Mouse (Mus musculus) stomach, embryonic 16.5 days (tissue): ENCODE measurements around the gene Fap. TPM values are rescaled to one million over a fixed set of nuclear protein-coding genes. Genes with fewer than 3 reads are reported as not detected.
A peak's percentile ranks its signal among the peaks of the same experiment; 100 is the strongest.

Source experiments
- ATAC-seq: fragments of 200-750 bp; cut with Nextera tagmentation; 2 replicates; pipeline ENCODE4 v1.8.0; 2017; ENCODE audit warnings: moderate number of reproducible peaks, moderate TSS enrichment; ENCODE audit not compliant: insufficient read depth, low FRiP score
- H3K27ac ChIP-seq: fragments of 300-500 bp; sonication (generic); 2 replicates; pipeline ENCODE4 v1.5.1; 2014; ENCODE audit warnings: low read length
- H3K27me3 ChIP-seq: fragments of 300-500 bp; sonication (generic); 2 replicates; pipeline ENCODE4 v1.6.1; 2014; ENCODE audit warnings: low read length, control low read depth, mixed read lengths; ENCODE audit not compliant: control insufficient read depth, insufficient read depth
- H3K36me3 ChIP-seq: fragments of 300-500 bp; sonication (generic); 2 replicates; pipeline ENCODE4 v1.6.1; 2014; ENCODE audit warnings: low read length; ENCODE audit not compliant: control insufficient read depth, insufficient read depth
- H3K4me1 ChIP-seq: fragments of 300-500 bp; sonication (generic); 2 replicates; pipeline ENCODE4 v1.6.1; 2014; ENCODE audit warnings: low read length, control low read depth, mixed read lengths; ENCODE audit not compliant: control insufficient read depth, insufficient read depth
- H3K4me2 ChIP-seq: fragments of 300-500 bp; sonication (generic); 2 replicates; pipeline ENCODE4 v1.6.1; 2014; ENCODE audit warnings: low read depth, low read length, mixed read lengths
- H3K4me3 ChIP-seq: fragments of 300-500 bp; sonication (generic); replicated peaks from 2 replicates; pipeline ENCODE4 v1.5.1; 2014; ENCODE audit warnings: mild to moderate bottlenecking, low read length
- H3K9ac ChIP-seq: fragments of 300-500 bp; sonication (generic); 2 replicates; pipeline ENCODE4 v1.6.1; 2014; ENCODE audit warnings: low read length
- H3K9me3 ChIP-seq: fragments of 300-500 bp; sonication (generic); replicated peaks from 2 replicates; pipeline ENCODE4 v1.6.1; 2016; ENCODE audit warnings: low read length, control low read depth; ENCODE audit not compliant: control insufficient read depth
- WGBS: fragments of 180-500 bp; shearing (Covaris S2); extraction: QIAGEN DNeasy Blood & Tissue Kit; methylation state at CpG from one replicate; pipeline ENCODE4 v1.1.7; 2014; 5-methylcytosine and 5-hydroxymethylcytosine counted together
- polyA plus RNA-seq: library from polyadenylated mRNA; unstranded; fragments of >200 nt; fragmentation: Nextera tagmentation; extraction: Ambion mirVana; gene quantifications from 2 replicates; pipeline ENCODE4 v1.2.1, GENCODE M21; 2015

Fap gene
- polyA plus RNA-seq, 1 experiment from 2014 or later: 18.4 TPM

GRCm38 (mm10) chr2:62589333-62589732 lies 15.5 kb upstream of the Fap start:
- Histone ChIP-seq H3K4me1 (no peaks in the 10 kb centered on the region), H3K9ac (no peak overlapping the region), H3K4me2 (no peak overlapping the region), H3K36me3 (no peaks in the 10 kb centered on the region), H3K27ac (no peak overlapping the region), H3K4me3 (no peak overlapping the region), H3K9me3 (no peaks in the 10 kb centered on the region), H3K27me3 (no peaks in the 10 kb centered on the region)
- 35% methylated on average over 4 of the region's 4 CpGs for WGBS
- ATAC-seq: no peak

DNA sequence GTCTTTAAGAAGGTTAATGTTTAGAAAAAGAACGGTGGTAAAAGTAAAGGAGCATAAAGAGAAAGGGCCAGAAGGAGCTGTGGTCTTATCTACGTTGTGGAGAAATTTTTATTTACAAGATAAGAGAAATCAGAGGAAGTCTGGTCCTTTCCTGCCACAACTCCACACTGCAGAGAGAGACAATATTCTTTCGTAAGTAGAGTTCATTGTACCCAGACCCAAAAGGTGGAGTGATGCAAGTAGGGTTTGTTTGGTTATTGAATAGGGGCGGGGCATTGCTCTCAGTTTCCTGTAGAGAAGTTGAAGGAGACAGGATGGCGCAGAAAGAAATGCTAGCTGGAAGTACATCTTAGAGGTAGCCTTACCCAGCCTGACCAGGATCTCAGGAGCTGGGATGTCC lies 11.9 kb upstream of the Fap start:
- no peaks in the 10 kb centered on the region for H3K4me1 ChIP-seq
- no peak overlapping the region for H3K27ac ChIP-seq
- no peaks in the 10 kb centered on the region for H3K9me3 ChIP-seq
- H3K4me3 ChIP-seq: no peak overlapping the region
- no peaks in the 10 kb centered on the region for H3K36me3 ChIP-seq
- H3K9ac ChIP-seq: no peak overlapping the region
- 67% methylated on average over 5 of the region's 5 CpGs for WGBS
- H3K27me3 ChIP-seq: no peaks in the 10 kb centered on the region
- no peak; the same call in 1 of the 2 replicates for ATAC-seq
- H3K4me2 ChIP-seq: no peak overlapping the region

GRCm38 (mm10) chr2:62574962-62575361 lies 1.1 kb upstream of the Fap start:
- Histone ChIP-seq H3K27ac (no peak overlapping the region), H3K9ac (no peak overlapping the region), H3K4me3 (no peak overlapping the region), H3K36me3 (no peaks in the 10 kb centered on the region), H3K4me2 (no peak overlapping the region), H3K9me3 (no peaks in the 10 kb centered on the region), H3K4me1 (no peaks in the 10 kb centered on the region), H3K27me3 (no peaks in the 10 kb centered on the region)
- 74% methylated on average over 3 of the region's 3 CpGs for WGBS
- no peak for ATAC-seq

- no peak overlapping the region for H3K9ac ChIP-seq
- no peaks in the 10 kb centered on the region for H3K9me3 ChIP-seq
- ATAC-seq: no peak
- H3K4me3 ChIP-seq: no peak overlapping the region
- WGBS: 44% methylated on average over 7 of the region's 7 CpGs
- H3K36me3 ChIP-seq: no peaks in the 10 kb centered on the region
- H3K4me1 ChIP-seq: no peaks in the 10 kb centered on the region
- peak overlapping the region; percentile 57 for H3K27ac ChIP-seq
- H3K27me3 ChIP-seq: no peaks in the 10 kb centered on the region
- H3K4me2 ChIP-seq: peak overlapping the region; percentile 38
Measured at GRCm38 (mm10) chr2:62574250-62574649, 375 bp upstream of the Fap start.

DNA sequence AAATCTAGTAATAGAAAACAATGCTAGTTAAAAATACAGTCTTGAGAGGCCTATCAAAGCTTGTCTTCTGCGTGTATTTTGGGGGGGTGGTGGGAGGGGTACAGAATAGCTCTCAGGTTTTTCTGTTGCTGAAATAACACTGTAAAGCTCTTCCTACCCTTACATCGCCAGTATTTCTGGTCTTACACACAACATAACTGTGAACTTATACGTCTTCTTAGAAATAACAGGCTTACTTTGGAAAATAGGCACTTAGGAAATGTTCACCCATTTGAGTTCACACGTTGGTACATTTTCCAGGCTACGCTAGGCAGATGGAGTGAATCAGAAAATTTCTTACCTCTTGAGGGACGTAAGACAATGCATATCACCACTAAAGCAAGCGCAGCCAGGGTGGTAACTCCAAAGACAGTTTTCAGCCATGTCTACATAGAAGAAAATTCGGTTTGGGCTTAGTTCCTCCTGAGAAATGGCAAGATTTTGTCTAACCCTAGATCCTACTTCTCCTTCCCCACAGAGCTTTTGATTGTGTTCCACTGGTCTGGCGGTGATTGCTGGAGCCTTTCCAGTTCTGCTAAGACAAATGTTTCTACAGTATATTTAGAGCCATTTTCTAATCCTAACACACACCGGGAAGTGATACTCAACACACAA lies 649 bp downstream of the Fap start:
- no peaks in the 10 kb centered on the region for H3K36me3 ChIP-seq
- peak overlapping the region; percentile 57 for H3K27ac ChIP-seq
- H3K4me3 ChIP-seq: peak overlapping the region; percentile 39
- H3K4me2 ChIP-seq: peak overlapping the region; percentile 38
- ATAC-seq: no peak; the same call in 1 of the 2 replicates
- 54% methylated on average over 10 of the region's 10 CpGs for WGBS
- no peaks in the 10 kb centered on the region for H3K27me3 ChIP-seq
- peak overlapping the region; percentile 45 for H3K9ac ChIP-seq
- H3K9me3 ChIP-seq: no peaks in the 10 kb centered on the region
- no peaks in the 10 kb centered on the region for H3K4me1 ChIP-seq

DNA sequence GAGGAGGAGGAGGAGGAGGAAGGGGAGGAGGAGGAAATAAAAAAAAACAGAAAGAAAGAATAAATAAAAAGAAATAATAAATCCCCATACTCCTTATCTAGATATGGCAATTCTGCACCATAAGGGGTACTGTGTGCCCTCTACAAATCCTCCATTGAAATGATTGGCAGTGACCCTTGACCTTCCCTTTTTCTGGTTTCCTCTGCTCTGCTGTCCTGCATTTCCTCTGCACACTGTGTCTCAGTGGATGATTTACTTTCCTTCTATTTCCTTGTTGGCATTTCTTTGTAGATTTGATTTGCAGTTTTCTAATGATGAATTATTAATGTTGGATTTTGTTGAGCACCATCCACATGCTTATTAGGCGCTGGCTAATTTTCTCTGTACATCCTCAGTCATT lies 9.2 kb downstream of the Fap start:
- ATAC-seq: no peak
- Histone ChIP-seq H3K4me1 (no peaks in the 10 kb centered on the region), H3K27ac (no peak overlapping the region), H3K36me3 (no peaks in the 10 kb centered on the region), H3K27me3 (no peaks in the 10 kb centered on the region), H3K9ac (no peak overlapping the region), H3K9me3 (no peaks in the 10 kb centered on the region), H3K4me3 (no peak overlapping the region), H3K4me2 (no peak overlapping the region)
- 88% methylated on average over 1 of the region's 1 CpGs for WGBS

DNA sequence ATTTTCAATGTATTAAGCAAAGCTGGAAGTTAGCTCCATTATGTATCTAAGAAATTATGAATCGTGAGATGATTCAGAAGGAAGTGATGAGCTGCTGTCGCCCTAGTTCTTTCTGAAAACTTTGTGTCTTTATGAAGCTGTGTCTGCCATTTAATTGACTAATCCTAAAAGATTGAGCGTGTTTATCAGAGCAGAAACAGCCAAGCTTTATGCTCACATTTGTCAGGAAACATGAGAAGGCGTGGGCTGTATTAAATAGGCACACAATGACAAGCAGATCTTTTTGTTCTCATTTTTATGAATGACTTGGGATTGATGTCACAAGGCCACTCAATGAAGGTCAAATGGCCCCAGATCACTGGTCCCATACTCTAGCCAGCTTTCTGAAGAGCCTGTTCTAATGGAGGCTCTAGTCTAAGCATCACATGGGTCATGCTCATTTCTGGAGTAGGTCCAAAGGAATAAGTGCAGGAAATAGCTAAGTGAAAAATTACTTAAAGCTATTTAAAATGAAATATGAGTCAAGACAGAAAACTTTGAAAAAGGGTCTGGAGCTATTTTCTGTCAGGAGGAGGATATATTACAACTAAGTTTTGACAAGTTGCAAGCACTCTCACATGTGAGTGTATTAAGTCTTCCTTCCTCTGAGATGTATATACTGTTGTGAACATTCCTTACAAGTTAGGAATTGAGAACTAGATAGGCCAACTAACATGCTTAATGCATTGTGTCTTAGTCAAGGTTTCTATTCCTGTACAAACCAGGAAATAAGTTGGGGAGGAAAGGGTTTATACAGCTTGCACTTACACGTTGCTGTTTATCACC lies 11.0 kb downstream of the Fap start:
- ATAC-seq: peak; percentile 72; the same call in 1 of the 2 replicates
- Histone ChIP-seq H3K4me1 (no peaks in the 10 kb centered on the region), H3K27ac (no peak overlapping the region; the same call in 1 of the 2 replicates), H3K4me2 (no peak overlapping the region), H3K36me3 (no peaks in the 10 kb centered on the region), H3K4me3 (no peak overlapping the region), H3K9ac (no peak overlapping the region), H3K27me3 (no peaks in the 10 kb centered on the region), H3K9me3 (no peaks in the 10 kb centered on the region)
- WGBS: 44% methylated on average over 5 of the region's 5 CpGs

DNA sequence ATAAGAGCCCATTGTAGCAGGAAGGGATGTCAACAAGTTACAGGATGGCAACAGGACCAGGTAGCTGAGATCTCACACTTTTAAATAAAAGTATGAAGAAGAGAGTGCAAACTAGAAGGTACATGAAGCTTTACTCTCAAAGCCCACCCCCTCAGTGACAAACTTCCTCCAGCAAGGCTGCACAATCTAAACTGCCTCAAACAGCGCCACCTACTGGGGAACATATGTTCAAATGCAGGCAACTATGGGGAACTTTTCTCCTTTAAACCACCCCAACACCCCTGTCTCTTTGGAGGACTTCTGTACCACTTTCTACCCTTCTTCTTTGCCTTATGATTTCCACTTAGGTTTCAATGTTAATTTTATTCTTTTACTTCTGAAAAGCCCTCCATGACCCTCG lies 16.5 kb downstream of the Fap start:
- WGBS: 76% methylated on average over 2 of the region's 2 CpGs
- H3K36me3 ChIP-seq: no peaks in the 10 kb centered on the region
- H3K4me3 ChIP-seq: no peak overlapping the region
- H3K4me1 ChIP-seq: no peaks in the 10 kb centered on the region
- H3K9me3 ChIP-seq: no peaks in the 10 kb centered on the region
- H3K9ac ChIP-seq: no peak overlapping the region
- no peaks in the 10 kb centered on the region for H3K27me3 ChIP-seq
- no peak overlapping the region for H3K27ac ChIP-seq
- ATAC-seq: no peak
- no peak overlapping the region for H3K4me2 ChIP-seq

DNA sequence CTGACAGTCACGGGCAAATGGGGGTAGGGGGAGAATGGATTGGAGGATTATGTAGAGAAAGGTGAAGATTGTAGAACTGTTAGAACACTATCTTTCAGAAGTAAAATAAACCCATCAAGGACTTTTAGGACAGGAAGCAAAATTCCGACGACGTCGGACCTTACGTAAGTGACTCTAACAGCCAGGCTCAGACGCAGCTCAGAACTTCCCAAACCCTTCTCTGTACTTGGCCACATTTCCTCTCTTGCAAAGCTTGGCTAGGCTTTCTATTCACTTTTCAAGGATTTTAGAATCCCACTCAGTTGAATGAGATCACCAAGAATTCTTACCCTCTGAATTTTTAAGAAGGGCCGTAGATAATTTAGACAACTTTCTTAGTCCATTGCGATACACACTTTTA lies 17.5 kb downstream of the Fap start:
- Histone ChIP-seq H3K4me1 (no peaks in the 10 kb centered on the region), H3K4me2 (no peak overlapping the region), H3K9ac (no peak overlapping the region), H3K27ac (no peak overlapping the region), H3K4me3 (no peak overlapping the region), H3K27me3 (no peaks in the 10 kb centered on the region), H3K36me3 (no peaks in the 10 kb centered on the region), H3K9me3 (no peaks in the 10 kb centered on the region)
- ATAC-seq: no peak
- WGBS: 85% methylated on average over 9 of the region's 9 CpGs
